Mouse (Mus musculus): ENCODE measurements around the gene Zbtb12.

DNA sequence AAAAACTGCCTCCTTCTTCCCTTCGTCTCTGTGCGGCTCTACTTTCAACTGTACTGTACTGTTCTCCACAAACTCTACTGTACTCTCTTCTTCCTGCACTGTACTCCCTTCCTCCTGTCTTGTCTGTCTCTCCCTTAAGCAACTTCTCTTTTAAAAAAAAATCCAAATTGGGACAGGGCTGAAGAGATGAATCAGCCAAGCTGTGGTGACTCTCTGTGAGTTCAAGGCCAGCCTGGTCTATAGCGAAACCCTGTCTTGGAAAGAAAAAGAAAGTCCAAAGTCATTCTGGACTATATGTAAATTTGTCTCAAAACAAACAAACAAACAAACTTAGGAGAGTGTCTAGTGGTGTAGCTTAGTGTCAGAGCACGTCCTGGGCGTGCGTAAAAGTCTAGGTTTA is 5.0 kb upstream of the Zbtb12 start:
- TF ChIP-seq CTCF (conservative IDR thresholded peaks at IDR 0.05; ENCODE audit: low read length) (no peak), NANOG (IDR thresholded peaks at IDR 0.05; ENCODE audit: borderline replicate concordance, low read length) (no peak)
